Mouse (Mus musculus): Measurements from ENCODE around the gene Serpina1d. TPM values are rescaled to one million over a fixed set of nuclear protein-coding genes. Genes with fewer than 3 reads are reported as not detected.

Serpina1d gene
- 1 to 10 TPM in 1 of 2 experiments, under 1 TPM in 1; 0.89 to 1.1 TPM for total RNA-seq (2023)

GRCm38 (mm10) chr12:103773246-103773851, at the start of gene Serpina1d:
Gene Serpina1d, minus strand, starts transcription at chr12:103773592.

Other genes with a start within 250 kb of the Serpina1d start
- not detected for gene Ppp4r4, start 241.3 kb downstream of the Serpina1d start, total RNA-seq (2023)
- under 1 TPM in 1 of 2 experiments, not detected in 1; 0.29 TPM for gene Serpina10, start 142.1 kb downstream of the Serpina1d start, total RNA-seq (2023)
- not detected for gene Serpina6, start 116.4 kb downstream of the Serpina1d start, total RNA-seq (2023)
- gene Serpina16, start 97.5 kb downstream of the Serpina1d start, total RNA-seq (2023): not detected
- not detected for gene Serpina1f, start 78.1 kb downstream of the Serpina1d start, total RNA-seq (2023)
- under 1 TPM in 1 of 2 experiments, not detected in 1; 0.47 TPM for gene Serpina1b, start 56.8 kb upstream of the Serpina1d start, total RNA-seq (2023)
- gene Serpina1a, start 90.0 kb upstream of the Serpina1d start, total RNA-seq (2023): not detected
- under 1 TPM; 0.31 to 0.37 TPM for gene Serpina1c, start 131.3 kb upstream of the Serpina1d start, total RNA-seq (2023)
- gene Serpina1e, start 185.4 kb upstream of the Serpina1d start, total RNA-seq (2023): not detected
- gene Serpina11, start 216.4 kb upstream of the Serpina1d start, total RNA-seq (2023): under 1 TPM in 1 of 2 experiments, not detected in 1; 0.78 TPM
- not detected for gene Serpina9, start 240.2 kb upstream of the Serpina1d start, total RNA-seq (2023)

All from neutrophil, adult 59 days (primary cell).